Mouse (Mus musculus) MEL (cell line): ENCODE measurements around the gene C77080. TPM values are rescaled to one million over a fixed set of nuclear protein-coding genes. Genes with fewer than 3 reads are reported as not detected.

Source experiments
- DNase-seq: peaks from one replicate; pipeline ENCODE4 v3.0.0; 2011; ENCODE audit warnings: low read depth, low spot score
- H3K27ac ChIP-seq: 2 replicates; pipeline ENCODE4 v1.5.1; 2012; ENCODE audit warnings: low read depth, mild to moderate bottlenecking, control low read depth, low read length, moderate library complexity; ENCODE audit not compliant: control insufficient read depth
- H3K27me3 ChIP-seq, 2 experiments: fragments of 150-350 bp in 1 of 2; sonication (generic) in 1 of 2; 2 replicates each; pipeline ENCODE4 v1.6.1; 2012; ENCODE audit warnings: low read length in 2 of 2, mild to moderate bottlenecking in 2 of 2, improper control_type of control experiment in 1 of 2, moderate library complexity in 1 of 2; ENCODE audit not compliant: insufficient read depth in 2 of 2, control insufficient read depth in 1 of 2
- H3K36me3 ChIP-seq, 2 experiments: 2 replicates each; pipeline ENCODE4 v1.6.1; 2012 to 2014; ENCODE audit warnings: low read length in 2 of 2, improper control_type of control experiment in 1 of 2, inconsistent platforms in 1 of 2, mild to moderate bottlenecking in 1 of 2; ENCODE audit not compliant: insufficient read depth in 2 of 2, control insufficient read depth in 1 of 2
- H3K4me1 ChIP-seq, 2 experiments: fragments of 150-350 bp in 1 of 2; sonication (generic) in 1 of 2; 2 replicates each; pipeline ENCODE4 v1.6.1; 2012; ENCODE audit warnings: low read length in 2 of 2, improper control_type of control experiment in 1 of 2, mild to moderate bottlenecking in 1 of 2; ENCODE audit not compliant: insufficient read depth in 2 of 2, control insufficient read depth in 1 of 2
- H3K4me3 ChIP-seq, 2 experiments: fragments of 150-350 bp in 1 of 2; sonication (generic) in 1 of 2; 2 replicates each; pipeline ENCODE4 v1.5.1; 2012; ENCODE audit warnings: low read depth in 2 of 2, low read length in 2 of 2, mild to moderate bottlenecking in 2 of 2, moderate library complexity in 2 of 2, control low read depth in 1 of 2, improper control_type of control experiment in 1 of 2; ENCODE audit not compliant: control insufficient read depth in 1 of 2, insufficient read depth in 1 of 2
- H3K79me2 ChIP-seq: 2 replicates; pipeline ENCODE4 v1.6.1; 2012; ENCODE audit warnings: mild to moderate bottlenecking, low read length, moderate library complexity; ENCODE audit not compliant: control insufficient read depth, poor library complexity, insufficient read depth
- H3K9ac ChIP-seq: 2 replicates; pipeline ENCODE4 v1.6.1; 2012; ENCODE audit warnings: low read depth, mild to moderate bottlenecking, control low read depth, low read length, moderate library complexity; ENCODE audit not compliant: control insufficient read depth, poor library complexity, severe bottlenecking
- H3K9me3 ChIP-seq: fragments of 150-350 bp; sonication (generic); replicated peaks from 2 replicates; pipeline ENCODE4 v1.6.1; 2012; ENCODE audit warnings: mild to moderate bottlenecking, low read length, improper control_type of control experiment, moderate library complexity; ENCODE audit not compliant: insufficient read depth
- BHLHE40 ChIP-seq: IDR thresholded peaks from 2 replicates; pipeline ENCODE4 v1.6.1; 2012; ENCODE audit warnings: low read depth, mild to moderate bottlenecking, inconsistent platforms, low read length, improper control_type of control experiment, borderline replicate concordance
- CHD2 ChIP-seq: IDR thresholded peaks from 2 replicates; pipeline ENCODE4 v1.6.1; 2011; ENCODE audit warnings: low read length, improper control_type of control experiment
- ELF1 ChIP-seq: IDR thresholded peaks from 2 replicates; pipeline ENCODE4 v1.6.1; 2014; ENCODE audit warnings: low read depth, mild to moderate bottlenecking, inconsistent platforms, low read length, improper control_type of control experiment, moderate library complexity
- EP300 ChIP-seq, 2 experiments: IDR thresholded peaks; 2 replicates each; pipeline ENCODE4 v1.6.1; 2011; ENCODE audit warnings: improper control_type of control experiment in 2 of 2, low read length in 2 of 2, low read depth in 1 of 2, mild to moderate bottlenecking in 1 of 2
- ETS1 ChIP-seq: IDR thresholded peaks from 2 replicates; pipeline ENCODE4 v1.6.1; 2012; ENCODE audit warnings: low read depth, mild to moderate bottlenecking, inconsistent platforms, low read length, improper control_type of control experiment, moderate library complexity
- GABPA ChIP-seq: IDR thresholded peaks from 2 replicates; pipeline ENCODE4 v1.6.1; 2012; ENCODE audit warnings: low read depth, mild to moderate bottlenecking, inconsistent platforms, low read length, improper control_type of control experiment, moderate library complexity
- JUND ChIP-seq: IDR thresholded peaks from 2 replicates; pipeline ENCODE4 v1.6.1; 2011; ENCODE audit warnings: low read depth, mild to moderate bottlenecking, improper control_type of control experiment, low read length
- MAX ChIP-seq: IDR thresholded peaks from 2 replicates; pipeline ENCODE4 v1.6.1; 2011; ENCODE audit warnings: low read length, improper control_type of control experiment
- MAZ ChIP-seq: IDR thresholded peaks from 2 replicates; pipeline ENCODE4 v1.6.1; 2012; ENCODE audit warnings: low read depth, mild to moderate bottlenecking, inconsistent platforms, low read length, improper control_type of control experiment
- MEF2A ChIP-seq: IDR thresholded peaks from 2 replicates; pipeline ENCODE4 v1.6.1; 2014; ENCODE audit warnings: low read depth, mild to moderate bottlenecking, inconsistent platforms, low read length, improper control_type of control experiment; ENCODE audit not compliant: poor library complexity, insufficient replicate concordance, severe bottlenecking; ENCODE audit errors: extremely low read depth
- NELFE ChIP-seq: IDR thresholded peaks from 2 replicates; pipeline ENCODE4 v1.6.1; 2011; ENCODE audit warnings: low read depth, low read length, improper control_type of control experiment
- POLR2AphosphoS5 ChIP-seq: IDR thresholded peaks from 2 replicates; pipeline ENCODE4 v1.6.1; 2012; ENCODE audit warnings: low read depth, borderline replicate concordance, mild to moderate bottlenecking, inconsistent platforms, low read length, moderate library complexity, mixed read lengths
- RCOR1 ChIP-seq: IDR thresholded peaks from 2 replicates; pipeline ENCODE4 v1.6.1; 2012; ENCODE audit warnings: low read depth, mild to moderate bottlenecking, inconsistent platforms, low read length, improper control_type of control experiment
- TAL1 ChIP-seq: IDR thresholded peaks from 2 replicates; pipeline ENCODE4 v1.6.1; 2012; ENCODE audit warnings: mild to moderate bottlenecking, inconsistent platforms, low read length, moderate library complexity, mixed read lengths
- USF1 ChIP-seq: IDR thresholded peaks from 2 replicates; pipeline ENCODE4 v1.6.1; 2014; ENCODE audit warnings: low read depth, mild to moderate bottlenecking, inconsistent platforms, low read length, improper control_type of control experiment, moderate library complexity
- USF2 ChIP-seq, 2 experiments: IDR thresholded peaks; 2 replicates each; pipeline ENCODE4 v1.6.1; 2011 to 2012; ENCODE audit warnings: improper control_type of control experiment in 2 of 2, low read length in 2 of 2, borderline replicate concordance in 1 of 2, inconsistent platforms in 1 of 2, low read depth in 1 of 2, mild to moderate bottlenecking in 1 of 2; ENCODE audit not compliant: insufficient read depth in 1 of 2
- ZKSCAN1 ChIP-seq: IDR thresholded peaks from 2 replicates; pipeline ENCODE4 v1.6.1; 2012; ENCODE audit warnings: low read depth, mild to moderate bottlenecking, inconsistent platforms, low read length, improper control_type of control experiment, moderate library complexity
- ZNF384 ChIP-seq: IDR thresholded peaks from 2 replicates; pipeline ENCODE4 v1.6.1; 2012; ENCODE audit warnings: low read depth, mild to moderate bottlenecking, inconsistent platforms, low read length, improper control_type of control experiment
- polyA plus RNA-seq, 2 experiments: library from polyadenylated mRNA; stranded (reverse) in 1 of 2; unstranded in 1 of 2; fragments of >175 nt in 1 of 2; fragments of >200 nt in 1 of 2; gene quantifications; 2 replicates each; pipeline versions ENCODE4 v1.2.1 to v1.2.4; 2012; ENCODE audit warnings: low replicate concordance in 2 of 2, low read depth in 1 of 2; ENCODE audit not compliant: insufficient read length in 2 of 2, insufficient read depth in 1 of 2, missing spikeins in 1 of 2
- total RNA-seq: library from RNA; depleted of rRNA; stranded (reverse); fragments of 300-350 nt; gene quantifications from 2 replicates; pipeline ENCODE4 v1.2.3, GENCODE M21; 2012

Gene C77080
- total and polyA plus RNA-seq, 3 experiments = 0.92 to 6.9 TPM; not detected in 1

GRCm38 (mm10) chr4:129256450-129257380 is 4.5 kb downstream of the C77080 start (continued):
- TF ChIP-seq MAX (no peak; the same call in 1 of the 2 replicates), JUND (no peak), RCOR1 (peak; percentile 41; the same call in 1 of the 2 replicates), USF1 (no peak), CHD2 (no peak)

- no peaks in the 10 kb centered on the region for H3K9me3 ChIP-seq
- TF ChIP-seq ELF1 (no peak), USF2 (IDR thresholded peaks at IDR 0.05; ENCODE audit: borderline replicate concordance in 1 of 2, insufficient read depth in 1 of 2, low read depth in 1 of 2, low read length in 2 of 2) (no peak), CHD2 (no peak), ZNF384 (no peak), MAX (no peak), ZKSCAN1 (no peak), MEF2A (no peak), POLR2AphosphoS5 (no peak), MAZ (no peak), GABPA (no peak), JUND (no peak), TAL1 (no peak), NELFE (no peak), EP300 (IDR thresholded peaks at IDR 0.05; ENCODE audit: low read depth in 1 of 2, low read length in 2 of 2) (no peak), BHLHE40 (no peak), ETS1 (no peak)
- TF ChIP-seq, all 39 proteins: peak for 0
- no peaks in the 10 kb centered on the region for H3K79me2 ChIP-seq
- H3K36me3 ChIP-seq = peaks cover 0 to 15% of the 10 kb centered on the region in 2 experiments; a peak in 2 of 4 replicates
- no peak overlapping the region for H3K9ac ChIP-seq
- H3K4me1 ChIP-seq = peaks cover 16 to 41% of the 10 kb centered on the region in 2 experiments
- H3K27ac ChIP-seq = no peak overlapping the region
- H3K4me3 ChIP-seq = no peak overlapping the region
- DNase-seq = no peak
- no peaks in the 10 kb centered on the region for H3K27me3 ChIP-seq
Measured at GRCm38 (mm10) chr4:129254571-129254970, 6.6 kb downstream of the C77080 start.
